Mouse (Mus musculus) hindbrain, embryonic 11.5 days (tissue): ENCODE results near the gene Gm3233. TPM values are rescaled to one million over a fixed set of nuclear protein-coding genes. Genes with fewer than 3 reads are reported as not detected.
"Not testable (repeated sequence)": the region's sequence is repeated elsewhere in the genome, so short reads cannot be mapped to it uniquely, and the experiment has no call there.

Source experiments
- ATAC-seq: fragments of 200-750 bp; cut with Nextera tagmentation; 2 replicates; pipeline ENCODE4 v1.8.0; 2017; ENCODE audit warnings: mild to moderate bottlenecking, moderate TSS enrichment, moderate library complexity; ENCODE audit not compliant: low FRiP score
- DNase-seq: peaks from one replicate; pipeline ENCODE4 v3.0.0-alpha.2; 2015; ENCODE audit warnings: low spot score
- H3K27ac ChIP-seq: fragments of 300-500 bp; sonication (generic); 2 replicates; pipeline ENCODE4 v1.5.1; 2014; ENCODE audit warnings: mild to moderate bottlenecking, low read depth, low read length
- H3K27me3 ChIP-seq: fragments of 300-500 bp; sonication (generic); 2 replicates; pipeline ENCODE4 v1.6.1; 2014; ENCODE audit warnings: mild to moderate bottlenecking, low read length, moderate library complexity, mixed read lengths; ENCODE audit not compliant: control insufficient read depth, insufficient read depth
- H3K36me3 ChIP-seq: fragments of 300-500 bp; sonication (generic); 2 replicates; pipeline ENCODE4 v1.6.1; 2014; ENCODE audit warnings: mild to moderate bottlenecking, low read length, moderate library complexity, mixed read lengths; ENCODE audit not compliant: control insufficient read depth, insufficient read depth
- H3K4me1 ChIP-seq: fragments of 300-500 bp; sonication (generic); replicated peaks from 2 replicates; pipeline ENCODE4 v1.6.1; 2014; ENCODE audit warnings: low read length, mixed read lengths; ENCODE audit not compliant: control insufficient read depth, insufficient read depth
- H3K4me2 ChIP-seq: fragments of 300-500 bp; sonication (generic); replicated peaks from 2 replicates; pipeline ENCODE4 v1.6.1; 2014; ENCODE audit warnings: mild to moderate bottlenecking, low read depth, low read length
- H3K4me3 ChIP-seq: fragments of 300-500 bp; sonication (generic); 2 replicates; pipeline ENCODE4 v1.5.1; 2014; ENCODE audit warnings: low read depth, low read length
- H3K9ac ChIP-seq: fragments of 300-500 bp; sonication (generic); 2 replicates; pipeline ENCODE4 v1.6.1; 2014; ENCODE audit warnings: low read depth, low read length
- H3K9me3 ChIP-seq: fragments of 300-500 bp; sonication (generic); 2 replicates; pipeline ENCODE4 v1.6.1; 2016; ENCODE audit warnings: low read length; ENCODE audit not compliant: control insufficient read depth
- WGBS: fragments of 180-500 bp; shearing (Covaris S2); extraction: QIAGEN DNeasy Blood & Tissue Kit; methylation state at CpG from one replicate; pipeline ENCODE4 v1.1.7; 2014; 5-methylcytosine and 5-hydroxymethylcytosine counted together
- polyA plus RNA-seq: library from polyadenylated mRNA; unstranded; fragments of >200 nt; fragmentation: Nextera tagmentation; extraction: Ambion mirVana; gene quantifications from 2 replicates; pipeline ENCODE4 v1.2.1, GENCODE M21; 2014

Gm3233 gene
- not detected in 2 replicates for polyA plus RNA-seq

- not testable (repeated sequence) for H3K9ac ChIP-seq, H3K4me3 ChIP-seq, ATAC-seq, H3K27me3 ChIP-seq, DNase-seq, H3K36me3 ChIP-seq, H3K27ac ChIP-seq, H3K4me2 ChIP-seq, H3K9me3 ChIP-seq, H3K4me1 ChIP-seq
- no CpG with 5 or more reads among the region's 1 CpGs for WGBS
Observed at GRCm38 (mm10) chr10:77759582-77759981, at the start of gene Gm3233. Gene Gm3233, minus strand, starts transcription at chr10:77759682.

DNA sequence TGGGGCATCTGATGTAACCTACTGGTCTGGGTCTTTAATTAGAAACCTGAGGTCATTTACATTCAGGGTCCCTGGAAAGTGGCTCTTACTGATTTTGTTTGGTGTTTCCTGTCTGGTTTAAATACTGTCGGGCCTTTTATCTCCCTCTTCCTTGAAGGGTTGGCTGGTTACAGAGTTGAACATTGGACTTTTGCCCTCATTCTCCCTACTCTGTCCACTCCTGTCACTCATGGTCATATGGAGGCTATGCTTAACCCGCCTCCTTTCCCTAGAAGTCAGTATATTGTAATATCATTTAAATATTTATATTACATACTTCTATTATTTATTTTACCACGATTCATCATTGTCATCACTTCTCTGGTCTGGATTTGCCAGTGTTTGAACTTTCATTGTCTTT lies 44.6 kb upstream of the Gm3233 start:
- 89% methylated on average over 3 of the region's 3 CpGs for WGBS
- DNase-seq (no peak), ATAC-seq (no peak)

GRCm38 (mm10) chr10:77798921-77799508 lies 39.5 kb upstream of the Gm3233 start, which contains the start of gene Gm19668:
Gene Gm19668, minus strand, starts transcription at chr10:77799133.
- H3K27ac ChIP-seq, result 0 out of 2 replicates have a peak within 1 kb of the TSS, but pooled peaks have one; percentile 9
- no peaks in the 10 kb centered on the region for H3K4me1 ChIP-seq
- no peak within 1 kb of the TSS for H3K4me3 ChIP-seq
- no peak within 1 kb of the TSS for H3K4me2 ChIP-seq
- no peak for ATAC-seq
- no peaks in the 10 kb centered on the region for H3K27me3 ChIP-seq
- DNase-seq, result no peak
- no peaks in the 10 kb centered on the region for H3K36me3 ChIP-seq
- 56% methylated on average over 8 of the region's 8 CpGs for WGBS
- no peaks in the 10 kb centered on the region for H3K9me3 ChIP-seq
- H3K9ac ChIP-seq, result no peak within 1 kb of the TSS

More for the DNA sequence above, 44.6 kb upstream of the Gm3233 start:
- Histone ChIP-seq H3K9ac (no peak overlapping the region), H3K4me2 (no peak overlapping the region), H3K4me3 (no peak overlapping the region), H3K9me3 (no peaks in the 10 kb centered on the region), H3K36me3 (no peaks in the 10 kb centered on the region), H3K27ac (no peak overlapping the region), H3K27me3 (no peaks in the 10 kb centered on the region), H3K4me1 (no peaks in the 10 kb centered on the region)

DNA sequence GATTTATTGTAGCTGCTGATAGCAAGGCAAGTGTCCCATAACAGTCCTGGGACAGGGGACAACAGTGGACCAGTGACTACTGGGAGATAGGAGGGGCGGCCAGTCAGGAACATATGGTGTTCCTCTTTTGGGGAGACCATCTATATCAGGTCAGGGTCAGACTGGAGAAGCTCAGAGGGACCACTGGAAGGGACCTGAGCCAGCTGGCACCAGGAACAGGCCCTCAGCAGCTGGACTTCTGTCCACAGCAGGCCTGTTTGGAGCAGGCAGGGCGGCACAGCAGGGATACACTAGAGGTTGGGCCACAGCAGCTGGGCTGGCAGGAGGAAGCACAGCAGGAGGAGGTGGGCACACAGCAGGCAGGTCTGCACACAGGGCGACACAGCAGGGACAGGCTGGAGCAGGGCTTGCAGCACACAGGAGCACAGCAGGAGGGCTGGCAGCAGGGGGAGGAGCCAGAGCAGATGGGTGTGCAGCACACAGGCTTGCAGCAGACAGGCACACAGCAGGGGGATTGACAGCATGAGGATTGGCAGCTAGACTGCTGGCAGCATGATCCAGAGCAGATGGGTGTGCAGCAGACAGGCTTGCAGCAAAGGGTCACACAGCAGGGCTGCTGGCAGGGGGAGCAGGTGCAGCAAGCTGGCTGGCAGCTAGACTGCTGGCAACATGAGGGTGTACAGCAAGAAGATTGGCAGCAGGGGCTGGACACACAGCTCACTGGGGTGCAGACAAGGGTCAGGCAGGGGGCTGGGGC lies 38.9 kb upstream of the Gm3233 start:
- H3K27me3 ChIP-seq, H3K36me3 ChIP-seq, H3K9ac ChIP-seq, H3K4me2 ChIP-seq, H3K9me3 ChIP-seq, H3K4me3 ChIP-seq, H3K4me1 ChIP-seq, DNase-seq: not testable (repeated sequence)
- peak; percentile 17; the same call in 1 of the 2 replicates for ATAC-seq
- H3K27ac ChIP-seq, result 0 out of 2 replicates have a peak overlapping the region, but pooled peaks have one; percentile 9
- WGBS, result 39% methylated on average over 2 of the region's 3 CpGs

GRCm38 (mm10) chr10:77797677-77798076 lies 38.2 kb upstream of the Gm3233 start:
- Histone ChIP-seq H3K36me3 (no peaks in the 10 kb centered on the region), H3K27ac (0 out of 2 replicates have a peak overlapping the region, but pooled peaks have one; percentile 0), H3K9ac (no peak overlapping the region), H3K4me2 (no peak overlapping the region), H3K9me3 (no peaks in the 10 kb centered on the region), H3K4me1 (no peaks in the 10 kb centered on the region), H3K4me3 (no peak overlapping the region), H3K27me3 (no peaks in the 10 kb centered on the region)
- DNase-seq (no peak), ATAC-seq (no peak)
- 14% methylated on average over 3 of the region's 3 CpGs for WGBS

- H3K4me3 ChIP-seq, result no peak within 1 kb of the TSS
- H3K36me3 ChIP-seq, result no peaks in the 10 kb centered on the region
- H3K27ac ChIP-seq, result no peak within 1 kb of the TSS
- H3K9me3 ChIP-seq, result no peaks in the 10 kb centered on the region
- DNase-seq (no peak), ATAC-seq (no peak)
- no peaks in the 10 kb centered on the region for H3K4me1 ChIP-seq
- no peak within 1 kb of the TSS for H3K9ac ChIP-seq
- no peak within 1 kb of the TSS for H3K4me2 ChIP-seq
- no peaks in the 10 kb centered on the region for H3K27me3 ChIP-seq
- WGBS, result 59% methylated on average over 2 of the region's 2 CpGs
Observed at GRCm38 (mm10) chr10:77794976-77795375, 35.5 kb upstream of the Gm3233 start, which contains the start of gene Gm9639. Gene Gm9639, minus strand, starts transcription at chr10:77795076.

GRCm38 (mm10) chr10:77788621-77789020 lies 29.1 kb upstream of the Gm3233 start:
- Histone ChIP-seq H3K27me3 (no peaks in the 10 kb centered on the region), H3K4me2 (no peak overlapping the region), H3K27ac (no peak overlapping the region), H3K9me3 (no peaks in the 10 kb centered on the region), H3K4me1 (no peaks in the 10 kb centered on the region), H3K9ac (no peak overlapping the region), H3K4me3 (no peak overlapping the region), H3K36me3 (no peaks in the 10 kb centered on the region)
- WGBS, result 89% methylated on average over 2 of the region's 2 CpGs
- ATAC-seq, result no peak
- DNase-seq, result no peak

GRCm38 (mm10) chr10:77787876-77788275 lies 28.4 kb upstream of the Gm3233 start, which contains the start of gene Gm7137:
Gene Gm7137, minus strand, starts transcription at chr10:77788200.
- H3K9me3 ChIP-seq, H3K36me3 ChIP-seq, H3K4me1 ChIP-seq, H3K9ac ChIP-seq, H3K4me3 ChIP-seq, DNase-seq, H3K27ac ChIP-seq, H3K27me3 ChIP-seq, H3K4me2 ChIP-seq, ATAC-seq: not testable (repeated sequence)
- WGBS, result no CpG with 5 or more reads among the region's 1 CpGs
